Mouse (Mus musculus) embryonic facial prominence, embryonic 14.5 days (tissue): Measurements from ENCODE around the gene Dtx1. TPM values are rescaled to one million over a fixed set of nuclear protein-coding genes. Genes with fewer than 3 reads are reported as not detected.

ENCODE experiments used
- ATAC-seq: fragments of 200-750 bp; cut with Nextera tagmentation; 2 replicates; pipeline ENCODE4 v1.8.0; 2017; ENCODE audit warnings: low read depth, moderate number of reproducible peaks, moderate TSS enrichment
- DNase-seq: peaks from one replicate; pipeline ENCODE4 v3.0.0-alpha.2; 2015; ENCODE audit warnings: low spot score
- H3K27ac ChIP-seq: fragments of 300-500 bp; sonication (generic); replicated peaks from 2 replicates; pipeline ENCODE4 v1.5.1; 2014; ENCODE audit warnings: low read depth, mild to moderate bottlenecking, low read length, moderate library complexity
- H3K27me3 ChIP-seq: fragments of 300-500 bp; sonication (generic); replicated peaks from 2 replicates; pipeline ENCODE4 v1.6.1; 2014; ENCODE audit warnings: low read length; ENCODE audit not compliant: control insufficient read depth, insufficient read depth
- H3K36me3 ChIP-seq: fragments of 300-500 bp; sonication (generic); 2 replicates; pipeline ENCODE4 v1.6.1; 2014; ENCODE audit warnings: low read length, mixed read lengths; ENCODE audit not compliant: control insufficient read depth, insufficient read depth
- H3K4me1 ChIP-seq: fragments of 300-500 bp; sonication (generic); 2 replicates; pipeline ENCODE4 v1.6.1; 2014; ENCODE audit warnings: antibody characterized with exemption, low read length; ENCODE audit not compliant: control insufficient read depth, insufficient read depth
- H3K4me2 ChIP-seq: fragments of 300-500 bp; sonication (generic); 2 replicates; pipeline ENCODE4 v1.6.1; 2014; ENCODE audit warnings: low read depth, mild to moderate bottlenecking, low read length, moderate library complexity, mixed read lengths
- H3K4me3 ChIP-seq: fragments of 300-500 bp; sonication (generic); 2 replicates; pipeline ENCODE4 v1.5.1; 2014; ENCODE audit warnings: low read depth, mild to moderate bottlenecking, low read length
- H3K9ac ChIP-seq: fragments of 300-500 bp; sonication (generic); 2 replicates; pipeline ENCODE4 v1.6.1; 2014; ENCODE audit warnings: low read depth, mild to moderate bottlenecking, low read length, moderate library complexity, mixed read lengths
- H3K9me3 ChIP-seq: fragments of 300-500 bp; sonication (generic); 2 replicates; pipeline ENCODE4 v1.6.1; 2016; ENCODE audit warnings: low read length; ENCODE audit not compliant: control insufficient read depth
- WGBS: fragments of 180-500 bp; shearing (Covaris S2); extraction: QIAGEN DNeasy Blood & Tissue Kit; methylation state at CpG from one replicate; pipeline ENCODE4 v1.1.7; 2014; 5-methylcytosine and 5-hydroxymethylcytosine counted together
- polyA plus RNA-seq: library from polyadenylated mRNA; unstranded; fragments of >200 nt; fragmentation: Nextera tagmentation; extraction: Ambion mirVana; gene quantifications from 2 replicates; pipeline ENCODE4 v1.2.1, GENCODE M21; 2014

Dtx1 gene
- polyA plus RNA-seq, 1 experiment from 2014 or later, result 3.4 TPM

DNA sequence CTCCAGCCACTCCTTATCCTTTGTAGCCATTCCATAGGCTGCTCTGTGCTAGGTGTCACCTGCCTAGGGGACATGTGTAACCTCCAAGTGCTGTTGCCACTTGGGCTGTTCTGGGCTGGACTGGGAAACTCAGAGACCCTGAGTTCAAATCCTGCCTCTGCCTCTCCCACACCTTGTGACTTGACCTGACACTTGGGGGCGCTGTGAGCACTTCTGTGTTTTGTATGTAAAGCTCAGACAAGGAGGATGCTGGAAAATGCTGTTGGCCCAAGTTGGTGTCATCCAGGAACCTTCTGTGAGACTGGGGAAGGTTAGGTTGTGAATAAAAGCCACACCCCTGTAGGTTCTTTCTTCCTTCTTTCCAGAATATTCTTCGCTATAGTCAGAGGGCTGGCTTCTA lies 46.8 kb downstream of the Dtx1 start:
- ATAC-seq (no peak), DNase-seq (no peak)
- Histone ChIP-seq H3K27me3 (no peaks in the 10 kb centered on the region), H3K9ac (no peak overlapping the region), H3K4me2 (no peak overlapping the region), H3K9me3 (no peaks in the 10 kb centered on the region), H3K27ac (no peak overlapping the region), H3K36me3 (no peaks in the 10 kb centered on the region), H3K4me1 (no peaks in the 10 kb centered on the region), H3K4me3 (no peak overlapping the region)
- 54% methylated on average over 2 of the region's 2 CpGs for WGBS

DNA sequence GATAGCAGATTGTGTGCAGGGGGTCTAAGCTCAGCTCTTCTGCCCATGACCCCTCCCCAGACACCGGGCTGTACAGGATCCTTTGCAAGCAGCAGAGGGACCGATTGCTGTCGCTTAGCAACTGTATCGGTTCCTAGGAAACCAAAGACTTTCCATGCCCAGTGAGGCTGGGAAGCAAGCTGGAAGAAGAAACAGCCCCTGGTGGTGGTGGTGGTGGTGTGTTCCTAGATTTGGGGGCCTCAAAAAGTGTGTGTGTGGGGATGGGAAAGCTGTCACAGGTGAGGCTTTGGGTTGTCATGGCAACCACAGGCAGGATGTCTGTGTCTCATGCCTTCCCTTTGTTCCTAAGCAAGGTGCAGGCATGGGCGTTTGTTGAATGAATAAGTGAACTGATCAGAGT lies 50.9 kb downstream of the Dtx1 start:
- Histone ChIP-seq H3K4me3 (no peak overlapping the region), H3K4me1 (no peaks in the 10 kb centered on the region), H3K27me3 (no peaks in the 10 kb centered on the region), H3K27ac (no peak overlapping the region), H3K36me3 (no peaks in the 10 kb centered on the region), H3K4me2 (no peak overlapping the region), H3K9me3 (no peaks in the 10 kb centered on the region), H3K9ac (no peak overlapping the region)
- 47% methylated on average over 5 of the region's 5 CpGs for WGBS
- DNase-seq (no peak), ATAC-seq (no peak)

DNA sequence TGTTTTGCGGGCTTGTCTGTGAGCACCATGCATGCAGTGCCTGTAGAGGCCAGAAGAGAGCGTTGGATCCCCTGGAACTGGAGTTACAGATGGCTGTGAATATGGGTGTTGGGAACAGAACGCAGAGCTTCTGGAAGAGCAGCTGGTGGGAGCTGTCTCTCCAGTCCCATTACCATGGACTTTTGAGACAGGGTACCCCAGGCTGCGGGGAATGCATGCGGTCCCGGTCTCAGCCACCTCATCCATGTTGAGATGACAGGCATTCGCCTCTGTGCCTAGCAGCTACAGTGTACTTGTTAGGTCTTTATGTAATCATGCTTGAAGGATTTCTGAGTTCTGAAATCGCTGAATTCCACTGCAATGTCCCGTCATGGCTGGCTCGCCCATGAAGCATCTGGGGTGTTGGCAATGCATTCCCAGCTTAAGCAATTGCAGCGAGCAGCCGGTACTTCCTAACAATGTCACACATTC lies 55.4 kb downstream of the Dtx1 start:
- no peak overlapping the region for H3K4me3 ChIP-seq
- peaks cover 4% of the 10 kb centered on the region; the same call in 1 of the 2 replicates for H3K27me3 ChIP-seq
- no peak for ATAC-seq
- no peak overlapping the region for H3K9ac ChIP-seq
- no peak for DNase-seq
- H3K4me2 ChIP-seq, result no peak overlapping the region
- no peaks in the 10 kb centered on the region for H3K36me3 ChIP-seq
- H3K9me3 ChIP-seq, result no peaks in the 10 kb centered on the region
- 78% methylated on average over 12 of the region's 12 CpGs for WGBS
- H3K4me1 ChIP-seq, result no peaks in the 10 kb centered on the region
- H3K27ac ChIP-seq, result no peak overlapping the region

DNA sequence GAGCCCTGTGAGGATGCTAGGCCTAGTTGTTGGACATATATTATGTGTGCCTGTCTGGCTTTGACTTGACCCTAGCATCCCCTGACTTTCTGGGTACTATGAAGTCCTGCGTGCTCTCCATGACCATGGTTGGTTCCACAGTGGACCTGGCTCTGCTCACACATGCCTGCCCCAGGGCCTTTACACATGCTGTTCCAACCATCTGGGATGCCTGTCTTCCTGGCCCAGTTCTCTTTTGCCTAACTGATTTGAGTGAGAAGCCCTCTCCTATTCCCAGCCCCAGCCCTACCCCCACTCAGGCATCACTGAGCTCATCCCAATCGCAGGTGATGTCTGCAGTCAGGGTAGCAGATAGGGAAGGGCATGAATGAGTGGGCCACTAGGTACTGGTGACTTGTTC lies 57.9 kb downstream of the Dtx1 start:
- WGBS, result 90% methylated on average over 2 of the region's 2 CpGs
- no peak overlapping the region for H3K9ac ChIP-seq
- no peaks in the 10 kb centered on the region for H3K4me1 ChIP-seq
- DNase-seq (no peak), ATAC-seq (no peak)
- H3K4me3 ChIP-seq, result no peak overlapping the region
- no peak overlapping the region for H3K27ac ChIP-seq
- peaks cover 27% of the 10 kb centered on the region for H3K27me3 ChIP-seq
- no peak overlapping the region for H3K4me2 ChIP-seq
- no peaks in the 10 kb centered on the region for H3K36me3 ChIP-seq
- H3K9me3 ChIP-seq, result no peaks in the 10 kb centered on the region

DNA sequence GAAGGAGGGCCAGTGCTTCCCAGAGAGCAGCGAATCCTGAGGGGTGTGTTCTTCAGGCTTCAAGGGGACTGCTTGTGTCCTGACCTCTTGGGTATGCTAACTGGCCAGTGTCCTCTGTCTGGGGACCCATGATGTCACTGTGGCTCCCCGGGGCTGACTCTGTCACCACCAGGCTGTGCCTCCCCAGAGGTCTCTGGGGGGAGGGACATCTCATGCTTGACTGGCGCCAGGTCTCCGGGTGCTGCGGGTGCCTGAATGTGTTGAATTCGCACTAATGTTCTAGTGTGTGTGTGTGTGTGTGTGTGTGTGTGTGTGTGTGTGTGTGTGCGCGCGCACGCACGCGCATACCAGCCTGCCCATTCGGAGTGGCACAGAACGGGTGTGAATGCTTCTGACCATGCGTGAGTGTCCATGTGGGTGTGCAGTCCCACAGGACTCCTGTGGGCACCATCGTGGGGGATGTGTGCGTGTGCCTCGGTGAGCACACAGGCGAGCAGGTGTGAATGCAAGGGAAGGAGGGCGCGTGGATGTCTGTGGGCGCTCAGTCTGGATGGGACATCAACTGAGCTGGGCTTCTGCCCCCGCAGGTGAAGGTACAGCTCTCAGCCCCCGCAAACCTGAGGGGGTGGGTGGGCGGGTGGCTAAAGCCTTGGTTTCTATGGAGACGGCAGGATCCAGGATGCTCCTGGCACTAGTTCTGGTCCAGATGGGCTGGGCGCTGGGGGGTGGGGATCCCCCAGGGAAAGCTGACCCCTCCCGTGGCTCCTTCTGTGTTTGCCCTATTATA lies 58.6 kb downstream of the Dtx1 start:
- no peak for ATAC-seq

DNA sequence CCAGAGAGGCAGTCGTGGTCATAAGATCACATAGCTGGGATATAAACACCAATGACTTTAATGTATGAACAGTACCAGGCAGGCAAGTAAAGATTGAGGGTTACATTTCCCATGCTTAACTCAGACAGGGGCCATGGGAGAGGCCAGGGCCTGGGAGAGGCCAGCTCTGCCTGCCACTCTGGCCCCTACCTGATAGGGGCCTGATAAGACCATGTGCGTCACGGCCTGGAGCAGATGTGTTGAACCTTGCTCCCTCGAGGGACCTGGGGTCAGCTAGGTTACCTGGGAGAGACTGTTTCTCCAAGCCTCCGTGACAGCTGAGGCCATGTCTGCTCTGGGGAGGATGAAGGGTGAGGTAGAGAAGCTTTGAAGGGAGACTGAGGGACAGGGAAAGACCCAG lies 60.5 kb downstream of the Dtx1 start:
- peaks cover 49% of the 10 kb centered on the region for H3K27me3 ChIP-seq
- ATAC-seq, result no peak

More for the DNA sequence above, 58.6 kb downstream of the Dtx1 start:
- Histone ChIP-seq H3K4me3 (no peak overlapping the region), H3K36me3 (no peaks in the 10 kb centered on the region), H3K27ac (no peak overlapping the region), H3K27me3 (peaks cover 35% of the 10 kb centered on the region), H3K9me3 (no peaks in the 10 kb centered on the region), H3K4me2 (no peak overlapping the region), H3K4me1 (no peaks in the 10 kb centered on the region), H3K9ac (no peak overlapping the region)
- 78% methylated on average over 27 of the region's 28 CpGs for WGBS
- DNase-seq, result no peak

DNA sequence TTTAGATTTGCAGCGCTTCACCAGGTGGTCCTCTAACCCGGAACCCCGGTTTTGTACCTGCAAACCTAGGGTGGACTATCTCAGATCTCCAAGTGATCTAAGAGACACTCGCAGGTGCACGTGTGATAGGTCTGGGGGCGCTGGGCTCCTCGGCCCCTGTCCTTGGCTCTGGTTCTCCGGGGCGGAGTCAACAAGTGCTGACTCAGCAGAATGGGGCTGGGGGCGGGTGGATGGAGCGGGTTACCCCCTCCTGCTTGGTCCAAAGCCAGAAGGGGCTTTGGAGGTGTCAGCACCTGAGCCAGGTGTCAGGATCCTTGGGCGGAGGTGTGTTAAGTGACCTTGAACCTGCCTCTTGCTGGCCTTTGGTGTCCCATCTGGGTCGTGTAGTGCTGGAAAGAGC lies 61.8 kb downstream of the Dtx1 start:
- DNase-seq (no peak), ATAC-seq (no peak)
- Histone ChIP-seq H3K9ac (no peak overlapping the region), H3K9me3 (no peaks in the 10 kb centered on the region), H3K4me1 (no peaks in the 10 kb centered on the region), H3K27me3 (peaks cover 49% of the 10 kb centered on the region), H3K4me2 (no peak overlapping the region), H3K27ac (no peak overlapping the region), H3K36me3 (no peaks in the 10 kb centered on the region), H3K4me3 (no peak overlapping the region)
- WGBS, result 28% methylated on average over 13 of the region's 13 CpGs

More for the DNA sequence above, 60.5 kb downstream of the Dtx1 start:
- no peaks in the 10 kb centered on the region for H3K4me1 ChIP-seq
- no peaks in the 10 kb centered on the region for H3K36me3 ChIP-seq
- H3K9me3 ChIP-seq, result no peaks in the 10 kb centered on the region
- H3K27ac ChIP-seq, result no peak overlapping the region
- no peak overlapping the region for H3K9ac ChIP-seq
- no peak overlapping the region for H3K4me2 ChIP-seq
- WGBS, result 63% methylated on average over 5 of the region's 5 CpGs
- no peak for DNase-seq
- H3K4me3 ChIP-seq, result no peak overlapping the region

DNA sequence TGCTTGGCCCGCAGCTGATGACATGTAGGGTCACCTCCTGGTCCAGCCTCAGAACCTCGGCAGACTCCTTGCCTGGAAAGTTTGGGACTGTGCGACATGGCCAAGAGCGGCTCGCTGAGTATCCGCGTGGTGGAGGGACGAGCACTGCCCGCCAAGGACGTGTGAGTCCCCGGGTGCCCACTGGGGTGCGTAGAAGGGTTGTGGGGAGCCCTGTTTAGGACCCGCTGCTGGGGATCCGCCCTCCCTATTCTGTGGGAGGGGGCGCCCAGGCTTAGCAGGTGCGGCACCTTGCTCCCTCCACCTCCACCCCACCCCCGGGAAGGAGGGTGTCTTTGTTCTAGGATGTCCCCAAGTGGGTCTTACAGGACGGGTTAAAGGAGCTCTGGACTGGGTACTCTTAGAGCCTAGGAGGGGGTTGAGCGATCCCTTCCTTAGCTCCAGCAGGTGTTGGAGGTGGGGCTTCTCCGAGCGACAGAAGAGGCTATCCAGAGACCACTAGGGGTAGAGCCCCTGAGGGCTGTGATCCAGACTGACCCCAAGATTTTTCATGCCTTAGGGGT lies 62.3 kb downstream of the Dtx1 start:
- Histone ChIP-seq H3K9me3 (no peaks in the 10 kb centered on the region), H3K4me2 (peak overlapping the region; percentile 50), H3K4me3 (peak overlapping the region; percentile 25), H3K36me3 (no peaks in the 10 kb centered on the region), H3K9ac (no peak overlapping the region), H3K27ac (no peak overlapping the region), H3K27me3 (peaks cover 49% of the 10 kb centered on the region), H3K4me1 (no peaks in the 10 kb centered on the region)
- ATAC-seq, result peak; percentile 26; the same call in 1 of the 2 replicates
- WGBS, result 2% methylated on average over 14 of the region's 21 CpGs
- no peak for DNase-seq
